Mouse (Mus musculus) layer of hippocampus, adult 2 months (tissue): ENCODE results near the gene Zfp740. TPM values are rescaled to one million over a fixed set of nuclear protein-coding genes. Genes with fewer than 3 reads are reported as not detected.
A peak's percentile ranks its signal among the peaks of the same experiment; 100 is the strongest.

Experiments
- DNase-seq, 2 experiments: peaks; one replicate each; pipeline ENCODE4 v3.0.0; 2022; ENCODE audit warnings: low spot score in 2 of 2
- H3K27ac ChIP-seq: fragments of 200-600 bp; 2 replicates; pipeline ENCODE4 v1.8.1; 2022
- H3K4me3 ChIP-seq: fragments of 200-600 bp; 2 replicates; pipeline ENCODE4 v1.8.1; 2022; ENCODE audit warnings: mild to moderate bottlenecking
- CTCF ChIP-seq: fragments of 200-600 bp; conservative IDR thresholded peaks from 2 replicates; pipeline ENCODE4 v1.8.1; 2022; ENCODE audit warnings: antibody characterized with exemption, mild to moderate bottlenecking, moderate library complexity
- total RNA-seq, 2 experiments: library from RNA; stranded (reverse); gene quantifications; 2 replicates each; pipeline ENCODE4 v1.2.3; 2021

Gene Zfp740
- total RNA-seq, 2 experiments from 2014 or later, result 68.3 to 76.5 TPM

GRCm38 (mm10) chr15:102177417-102177816 is 25.6 kb upstream of the Zfp740 start:
- no peak overlapping the region for H3K4me3 ChIP-seq
- no peak for TF ChIP-seq CTCF
- no peak overlapping the region for H3K27ac ChIP-seq
- no peak for DNase-seq

- peak; percentile 95 for TF ChIP-seq CTCF
- Histone ChIP-seq H3K27ac (no peak overlapping the region), H3K4me3 (no peak overlapping the region)
- DNase-seq, result peak; percentile 64 to 87
Measured at GRCm38 (mm10) chr15:102178279-102178678, 24.8 kb upstream of the Zfp740 start.

GRCm38 (mm10) chr15:102179106-102179505 is 23.9 kb upstream of the Zfp740 start:
- DNase-seq, result no peak
- TF ChIP-seq CTCF, result no peak
- Histone ChIP-seq H3K27ac (no peak overlapping the region), H3K4me3 (no peak overlapping the region)

GRCm38 (mm10) chr15:102179924-102180323 is 23.1 kb upstream of the Zfp740 start:
- TF ChIP-seq CTCF, result no peak

GRCm38 (mm10) chr15:102183076-102183475 is 20.0 kb upstream of the Zfp740 start:
- no peak for DNase-seq
- Histone ChIP-seq H3K4me3 (no peak overlapping the region), H3K27ac (no peak overlapping the region)
- no peak for TF ChIP-seq CTCF

More at GRCm38 (mm10) chr15:102179924-102180323, 23.1 kb upstream of the Zfp740 start:
- H3K27ac ChIP-seq, result no peak overlapping the region
- no peak for DNase-seq
- no peak overlapping the region for H3K4me3 ChIP-seq

- DNase-seq, result no peak
- no peak overlapping the region for H3K4me3 ChIP-seq
- no peak for TF ChIP-seq CTCF
- H3K27ac ChIP-seq, result no peak overlapping the region
Measured at GRCm38 (mm10) chr15:102186239-102186638, 16.8 kb upstream of the Zfp740 start.

- no peak for DNase-seq
- TF ChIP-seq CTCF, result no peak
- Histone ChIP-seq H3K27ac (no peak overlapping the region), H3K4me3 (no peak overlapping the region)
Measured at GRCm38 (mm10) chr15:102188096-102188495, 15.0 kb upstream of the Zfp740 start.

GRCm38 (mm10) chr15:102188883-102189282 is 14.2 kb upstream of the Zfp740 start:
- no peak for TF ChIP-seq CTCF
- DNase-seq, result no peak
- Histone ChIP-seq H3K27ac (no peak overlapping the region), H3K4me3 (no peak overlapping the region)

- DNase-seq, result no peak
- TF ChIP-seq CTCF, result no peak
- H3K4me3 ChIP-seq, result no peak overlapping the region
- no peak overlapping the region for H3K27ac ChIP-seq
Measured at GRCm38 (mm10) chr15:102191699-102192098, 11.3 kb upstream of the Zfp740 start.

- TF ChIP-seq CTCF, result no peak
- H3K4me3 ChIP-seq, result no peak overlapping the region
- H3K27ac ChIP-seq, result no peak overlapping the region; the same call in 1 of the 2 replicates
- no peak for DNase-seq
Measured at GRCm38 (mm10) chr15:102192271-102192812, 10.7 kb upstream of the Zfp740 start.

- no peak for DNase-seq
- Histone ChIP-seq H3K27ac (no peak overlapping the region; the same call in 1 of the 2 replicates), H3K4me3 (no peak overlapping the region)
- no peak for TF ChIP-seq CTCF
Measured at GRCm38 (mm10) chr15:102192820-102193386, 10.1 kb upstream of the Zfp740 start.

- no peak for TF ChIP-seq CTCF
Measured at GRCm38 (mm10) chr15:102193652-102194051, 9.4 kb upstream of the Zfp740 start.

GRCm38 (mm10) chr15:102194439-102194838 is 8.6 kb upstream of the Zfp740 start:
- Histone ChIP-seq H3K27ac (no peak overlapping the region), H3K4me3 (no peak overlapping the region)
- DNase-seq, result no peak
- TF ChIP-seq CTCF, result no peak

More at GRCm38 (mm10) chr15:102193652-102194051, 9.4 kb upstream of the Zfp740 start:
- Histone ChIP-seq H3K27ac (no peak overlapping the region), H3K4me3 (no peak overlapping the region)
- no peak for DNase-seq

GRCm38 (mm10) chr15:102195373-102195772 is 7.7 kb upstream of the Zfp740 start:
- no peak overlapping the region for H3K4me3 ChIP-seq
- no peak for TF ChIP-seq CTCF
- DNase-seq, result no peak
- H3K27ac ChIP-seq, result no peak overlapping the region
